Mouse (Mus musculus) urinary bladder, postnatal 14 days (tissue): ENCODE measurements around the gene Nhs.
"Not testable (repeated sequence)": the region's sequence is repeated elsewhere in the genome, so short reads cannot be mapped to it uniquely, and the experiment has no call there.

ENCODE experiments used
- DNase-seq: peaks from one replicate; pipeline ENCODE4 v3.0.0; 2021; ENCODE audit warnings: low spot score

The Nhs gene

GRCm38 (mm10) chrX:161926683-161927053 is 232.9 kb downstream of the Nhs start:
- DNase-seq, result no peak

DNA sequence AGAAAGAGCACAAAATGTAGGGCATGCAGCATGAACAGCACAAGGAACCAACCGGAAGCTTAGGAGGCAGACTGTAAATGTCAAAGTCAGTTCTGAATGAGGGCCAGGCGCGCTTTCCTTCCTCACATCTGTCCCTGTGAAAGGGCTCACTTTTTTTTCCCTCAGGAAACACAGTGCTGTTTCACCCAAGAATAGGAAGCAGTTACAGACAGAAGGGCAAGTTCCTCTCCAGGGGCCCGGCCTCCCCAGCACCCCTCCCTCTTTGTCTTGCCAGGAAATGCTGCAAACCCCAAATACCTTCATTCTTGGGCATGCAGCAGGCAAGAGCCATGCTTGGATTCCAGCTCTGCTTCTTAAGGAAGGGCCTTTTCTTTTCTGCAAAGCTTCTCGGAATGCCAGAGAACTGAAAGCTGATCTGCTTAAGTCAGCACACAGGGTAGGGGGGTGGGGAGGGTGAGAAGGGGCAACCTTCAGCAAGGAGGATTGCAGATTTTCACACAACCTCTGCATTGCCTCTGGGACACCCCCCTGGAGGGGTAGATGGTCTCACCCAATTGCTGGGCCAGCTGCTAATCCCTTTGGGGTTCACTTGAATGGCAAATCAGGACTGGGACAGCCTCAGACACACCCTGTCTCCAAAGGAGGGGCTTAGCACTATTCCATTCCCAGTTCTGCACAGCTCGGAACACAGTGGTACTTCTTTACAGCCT is 233.4 kb downstream of the Nhs start:
- DNase-seq, result no peak

DNA sequence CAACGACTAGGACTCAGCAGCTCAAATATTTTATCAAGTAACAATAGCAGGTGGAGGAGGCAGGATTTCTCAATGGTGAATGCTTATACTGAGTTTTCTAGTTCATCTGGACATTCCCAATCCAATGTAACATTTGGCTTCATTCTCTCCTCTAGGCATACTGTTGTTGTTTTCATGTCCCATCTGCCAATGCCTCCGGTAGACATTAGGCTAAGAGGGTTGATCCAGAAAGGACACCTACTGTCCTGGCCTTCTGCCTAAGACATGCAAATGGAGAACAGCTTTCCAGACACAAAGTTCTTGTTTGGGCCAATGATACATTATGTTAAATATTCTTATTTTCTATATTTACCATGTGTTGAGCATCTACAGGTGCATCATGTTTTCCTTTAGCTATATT is 236.9 kb downstream of the Nhs start:
- no peak for DNase-seq

GRCm38 (mm10) chrX:161921581-161921980 is 237.9 kb downstream of the Nhs start:
- no peak for DNase-seq

- DNase-seq, result no peak
Measured at GRCm38 (mm10) chrX:161909963-161910362, 249.6 kb downstream of the Nhs start.

- no peak for DNase-seq
Measured at GRCm38 (mm10) chrX:161908652-161909403, 250.7 kb downstream of the Nhs start.

DNA sequence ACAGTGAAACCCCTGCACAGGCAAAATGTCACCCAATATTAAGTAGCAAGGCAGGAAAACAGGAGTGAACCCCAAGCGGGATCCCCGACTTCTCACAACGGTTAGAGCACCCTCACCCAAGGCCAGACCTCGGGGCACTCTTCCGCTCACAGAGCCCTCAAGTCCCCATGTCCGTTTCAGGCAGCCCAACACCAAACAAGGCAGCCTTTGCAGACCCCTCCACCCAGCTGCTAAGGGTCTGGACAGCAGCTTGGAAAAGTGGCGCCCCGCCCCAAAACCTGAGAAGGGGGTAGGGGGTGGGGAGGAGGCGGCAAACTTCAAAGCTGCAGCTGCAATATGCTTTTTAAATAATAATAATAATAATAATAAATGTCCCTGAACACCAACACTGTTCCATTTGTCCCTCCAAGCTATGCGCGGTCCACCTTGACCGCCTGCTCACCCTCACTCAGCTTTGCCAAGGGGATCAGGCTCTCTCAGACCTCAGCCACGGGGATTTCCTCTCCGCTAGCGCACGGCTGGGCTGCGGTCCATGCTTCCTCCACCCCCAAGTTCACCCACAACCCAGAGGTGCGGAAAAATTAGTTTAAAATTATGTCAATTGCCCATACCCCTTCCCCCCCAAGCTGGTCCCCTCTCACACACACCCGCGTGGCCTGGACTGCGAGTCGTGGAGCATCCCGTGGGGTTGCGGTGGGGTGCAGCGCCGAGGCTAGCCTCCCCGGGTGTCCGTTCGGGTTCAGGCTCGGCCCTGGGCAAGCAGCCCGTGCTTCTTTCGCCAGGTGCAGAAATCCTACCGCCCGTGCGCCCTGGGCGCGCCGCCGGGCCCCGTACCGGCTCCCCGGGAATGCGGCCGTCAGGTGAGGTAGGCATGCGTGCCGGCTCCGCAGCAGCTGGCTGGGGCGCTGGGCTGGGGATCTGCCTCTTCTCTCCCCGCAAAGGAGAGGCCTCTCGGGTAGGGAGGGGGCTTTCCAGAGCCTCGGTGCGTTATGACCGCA is 251.6 kb downstream of the Nhs start:
- no peak for DNase-seq

DNA sequence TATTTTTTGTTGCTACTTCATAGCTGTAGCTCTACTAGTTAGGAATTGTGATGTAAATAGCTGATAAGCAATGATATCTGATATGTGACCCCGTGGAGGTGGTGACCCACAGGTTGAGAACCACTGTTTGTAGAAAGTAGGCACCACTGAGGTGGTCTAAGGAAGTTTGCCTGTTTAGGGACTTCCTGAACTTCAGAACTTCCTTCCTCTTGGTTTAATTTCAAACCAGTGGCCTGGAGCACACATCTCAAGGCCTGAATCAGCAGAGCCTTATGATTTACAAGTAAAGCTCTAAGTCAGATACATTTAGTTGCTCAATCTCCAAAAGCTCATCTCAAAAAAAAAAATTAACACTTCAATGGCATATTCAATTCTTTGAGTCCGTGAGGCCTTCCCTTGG is 265.1 kb downstream of the Nhs start:
- DNase-seq, result no peak

GRCm38 (mm10) chrX:161883661-161884060 is 275.9 kb downstream of the Nhs start:
- DNase-seq, result no peak

DNA sequence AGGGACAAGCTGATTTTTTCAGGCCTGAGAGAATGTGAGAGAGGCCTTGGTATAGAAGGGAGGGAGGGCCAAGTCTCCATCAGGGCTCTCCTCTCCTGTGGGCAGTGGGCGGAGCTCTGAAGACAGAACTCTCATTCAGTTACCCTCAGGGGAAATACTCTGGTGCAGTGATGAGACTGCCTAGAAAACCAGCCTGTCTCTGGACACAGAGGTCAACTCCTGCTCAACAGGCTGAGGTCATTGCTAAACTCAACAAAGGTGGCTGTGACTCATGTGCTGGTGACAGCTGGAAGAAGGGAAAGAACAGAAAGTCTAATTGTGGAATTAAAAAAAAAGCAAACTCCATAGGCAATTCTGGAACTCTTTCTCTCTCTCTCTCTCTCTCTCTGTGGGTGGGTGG is 282.4 kb downstream of the Nhs start:
- DNase-seq, result no peak

- peak; percentile 2 for DNase-seq
Measured at GRCm38 (mm10) chrX:161873511-161873910, 286.0 kb downstream of the Nhs start.

- no peak for DNase-seq
Measured at GRCm38 (mm10) chrX:161871306-161871705, 288.2 kb downstream of the Nhs start.

- DNase-seq, result no peak
Measured at GRCm38 (mm10) chrX:161855630-161856029, 303.9 kb downstream of the Nhs start.

GRCm38 (mm10) chrX:161853626-161854312 is 305.8 kb downstream of the Nhs start:
- no peak for DNase-seq

- DNase-seq, result not testable (repeated sequence)
Measured at GRCm38 (mm10) chrX:161826186-161826585, 333.3 kb downstream of the Nhs start.

DNA sequence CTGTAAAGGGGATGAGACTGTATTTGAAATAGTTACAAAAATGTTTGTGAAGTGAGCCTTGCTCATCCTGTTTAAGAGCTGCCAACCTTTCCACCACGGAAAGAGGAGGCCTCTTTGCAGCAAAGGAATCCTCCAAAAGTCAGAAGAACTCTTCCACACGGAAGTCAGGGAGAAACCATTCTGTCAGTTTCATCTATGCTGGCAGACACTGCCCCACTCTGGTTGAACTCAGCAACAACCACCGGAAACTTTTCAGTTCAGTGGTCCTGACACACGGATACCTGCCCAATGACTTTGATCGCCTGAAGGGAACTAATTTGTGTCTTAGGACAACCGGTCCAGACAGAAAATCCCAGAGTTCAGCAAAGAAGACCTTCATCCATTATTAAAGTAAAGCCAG is 369.3 kb downstream of the Nhs start:
- DNase-seq, result peak; percentile 2
